Mouse (Mus musculus) brain, adult 2 months (tissue): ENCODE measurements around the gene Fam131a.
A peak's percentile ranks its signal among the peaks of the same experiment; 100 is the strongest.

Experiments used
- DNase-seq: peaks from one replicate; pipeline ENCODE4 v3.0.0; 2011; ENCODE audit warnings: low read depth, low spot score

Gene Fam131a

DNA sequence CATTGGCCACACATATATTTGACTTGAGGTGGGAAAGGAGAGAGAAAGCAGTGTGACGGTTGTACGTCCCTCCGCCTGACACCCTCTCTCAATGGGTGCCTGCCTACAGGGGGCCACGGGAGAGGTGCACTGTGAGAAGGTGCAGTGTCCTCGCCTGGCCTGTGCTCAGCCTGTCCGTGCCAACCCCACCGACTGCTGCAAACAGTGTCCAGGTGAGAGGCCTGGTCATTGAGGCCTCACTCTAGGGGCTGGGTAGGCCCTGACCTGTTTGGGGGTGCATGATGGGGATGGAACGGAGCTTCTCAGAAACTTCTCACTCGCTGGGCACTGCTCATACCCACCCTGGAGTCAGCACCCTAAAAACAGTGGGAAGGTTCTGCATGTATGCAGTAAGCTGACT, 46.8 kb downstream of the Fam131a start:
- no peak for DNase-seq

- peak; percentile 93 for DNase-seq
These were observed 53.6 kb downstream of the Fam131a start for GRCm38 (mm10) chr16:20746641-20747040.

DNA sequence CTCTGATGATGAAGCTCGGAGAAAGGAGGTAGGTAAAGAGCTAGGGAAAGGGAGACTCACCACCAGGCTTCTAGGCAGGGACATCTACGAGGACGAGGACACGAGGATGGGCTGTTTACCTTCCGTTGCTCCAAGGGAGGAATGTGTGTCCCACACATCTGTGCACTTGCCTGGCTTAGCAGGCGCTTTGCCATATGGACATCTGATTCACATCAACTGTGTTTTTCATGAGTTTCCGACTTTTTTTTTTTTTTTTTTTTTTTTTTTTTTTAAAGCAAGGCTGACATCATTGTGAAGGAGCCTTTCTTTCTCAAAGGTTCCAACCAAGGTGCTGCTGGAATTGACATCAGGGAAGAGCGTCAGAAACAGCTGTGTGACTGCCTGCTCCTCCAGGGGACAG, 57.5 kb downstream of the Fam131a start:
- DNase-seq: peak; percentile 56
